Mouse (Mus musculus) ES-Bruce4 (cell line): Measurements from ENCODE around the gene Gtf2i.
"Not testable (repeated sequence)": the region's sequence is repeated elsewhere in the genome, so short reads cannot be mapped to it uniquely, and the experiment has no call there.

ENCODE experiments used
- CTCF ChIP-seq: IDR thresholded peaks from one replicate; pipeline ENCODE4 v1.8.1; 2011; ENCODE audit warnings: low read depth, low read length
- POLR2A ChIP-seq: IDR thresholded peaks from one replicate; pipeline ENCODE4 v1.8.1; 2011; ENCODE audit warnings: low read length; ENCODE audit not compliant: insufficient read depth

GRCm38 (mm10) chr5:134355372-134355771 lies 40.8 kb upstream of the Gtf2i start:
- not testable (repeated sequence) for TF ChIP-seq CTCF, POLR2A
